Mouse (Mus musculus) adrenal gland, adult 8-10 months (tissue): ENCODE results near the gene Hikeshi. TPM values are rescaled to one million over a fixed set of nuclear protein-coding genes. Genes with fewer than 3 reads are reported as not detected.
A peak's percentile ranks its signal among the peaks of the same experiment; 100 is the strongest.

Experiments used
- DNase-seq: peaks from one replicate; pipeline ENCODE4 v3.0.0; 2022
- total RNA-seq, 4 experiments: library from RNA; stranded (reverse); gene quantifications; 2 replicates each; pipeline ENCODE4 v1.2.4; 2022

Gene Hikeshi
- 100 to 1,000 TPM in 1 of 4 experiments, 10 to 100 TPM in 3; 70.5 to 124 (median 93.3) TPM for total RNA-seq

GRCm38 (mm10) chr7:89940571-89941463, at the start of gene Hikeshi:
TSS of gene Hikeshi (minus strand) at chr7:89941204.
- DNase-seq: peak; percentile 94

- no peak for DNase-seq
These were observed 43.4 kb upstream of the Hikeshi start for GRCm38 (mm10) chr7:89984421-89984820.

- no peak for DNase-seq
These were observed 42.4 kb upstream of the Hikeshi start for GRCm38 (mm10) chr7:89983441-89983840.

- DNase-seq: no peak
These were observed 40.6 kb upstream of the Hikeshi start for GRCm38 (mm10) chr7:89981557-89981956.

- DNase-seq: peak; percentile 90
These were observed 39.8 kb upstream of the Hikeshi start, which contains the start of gene Eed for GRCm38 (mm10) chr7:89980485-89981422. TSS of gene Eed (minus strand) at chr7:89980983.

GRCm38 (mm10) chr7:89980133-89980484, 39.1 kb upstream of the Hikeshi start:
- DNase-seq: no peak

- peak; percentile 4 for DNase-seq
These were observed 38.6 kb upstream of the Hikeshi start for GRCm38 (mm10) chr7:89979432-89980130.

- DNase-seq: no peak
These were observed 35.8 kb upstream of the Hikeshi start for GRCm38 (mm10) chr7:89976796-89977195.

GRCm38 (mm10) chr7:89975571-89975970, 34.6 kb upstream of the Hikeshi start:
- no peak for DNase-seq

- no peak for DNase-seq
These were observed 26.2 kb upstream of the Hikeshi start for GRCm38 (mm10) chr7:89967235-89967634.

GRCm38 (mm10) chr7:89966771-89967170, 25.8 kb upstream of the Hikeshi start:
- DNase-seq: no peak

GRCm38 (mm10) chr7:89963135-89963534, 22.1 kb upstream of the Hikeshi start:
- no peak for DNase-seq

- DNase-seq: no peak
These were observed 16.3 kb upstream of the Hikeshi start for GRCm38 (mm10) chr7:89957300-89957699.

GRCm38 (mm10) chr7:89954261-89954660, 13.3 kb upstream of the Hikeshi start:
- no peak for DNase-seq

GRCm38 (mm10) chr7:89949403-89949802, 8.4 kb upstream of the Hikeshi start:
- DNase-seq: no peak

- no peak for DNase-seq
These were observed 7.0 kb upstream of the Hikeshi start for GRCm38 (mm10) chr7:89948026-89948425.

- DNase-seq: no peak
These were observed 1.3 kb downstream of the Hikeshi start for GRCm38 (mm10) chr7:89939497-89940353.

GRCm38 (mm10) chr7:89923441-89924180, 17.4 kb downstream of the Hikeshi start:
- no peak for DNase-seq

- no peak for DNase-seq
These were observed 23.2 kb downstream of the Hikeshi start for GRCm38 (mm10) chr7:89917776-89918175.

- no peak for DNase-seq
These were observed 24.3 kb downstream of the Hikeshi start for GRCm38 (mm10) chr7:89916711-89917110.
